Mouse (Mus musculus) cerebellum, postnatal 4 days (tissue): ENCODE results near the gene Ssr2.
"Not testable (repeated sequence)": the region's sequence is repeated elsewhere in the genome, so short reads cannot be mapped to it uniquely, and the experiment has no call there.

Experiments
- DNase-seq, 2 experiments: peaks; one replicate each; pipeline ENCODE4 v3.0.0; 2022; ENCODE audit warnings: low spot score in 2 of 2, mixed read lengths in 1 of 2

Ssr2 gene

GRCm38 (mm10) chr3:88563966-88564365, 11.7 kb upstream of the Ssr2 start:
- DNase-seq, result no peak

DNA sequence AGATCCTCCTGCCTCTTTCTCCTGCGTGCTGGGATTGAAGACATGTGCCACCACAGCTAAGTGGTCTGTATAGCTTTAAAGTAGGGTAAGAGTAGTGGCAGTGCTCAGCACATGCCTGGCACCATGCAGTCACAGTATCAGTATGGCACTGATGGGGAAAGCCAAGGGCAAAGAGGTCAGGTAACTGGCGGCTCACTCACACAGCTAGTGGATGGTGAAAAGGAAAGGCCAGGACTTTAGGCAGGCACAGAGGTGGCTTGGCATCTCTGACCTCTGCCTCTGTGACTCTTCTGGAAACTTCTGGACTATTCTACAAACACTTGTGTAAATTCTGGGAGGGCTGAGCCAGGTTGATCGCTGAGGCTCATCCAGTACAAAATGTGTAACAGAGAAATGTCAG, 9.6 kb upstream of the Ssr2 start:
- no peak for DNase-seq

- DNase-seq, result no peak
Observed at GRCm38 (mm10) chr3:88566536-88567061, 9.1 kb upstream of the Ssr2 start.

GRCm38 (mm10) chr3:88567892-88568291, 7.8 kb upstream of the Ssr2 start:
- DNase-seq, result no peak

DNA sequence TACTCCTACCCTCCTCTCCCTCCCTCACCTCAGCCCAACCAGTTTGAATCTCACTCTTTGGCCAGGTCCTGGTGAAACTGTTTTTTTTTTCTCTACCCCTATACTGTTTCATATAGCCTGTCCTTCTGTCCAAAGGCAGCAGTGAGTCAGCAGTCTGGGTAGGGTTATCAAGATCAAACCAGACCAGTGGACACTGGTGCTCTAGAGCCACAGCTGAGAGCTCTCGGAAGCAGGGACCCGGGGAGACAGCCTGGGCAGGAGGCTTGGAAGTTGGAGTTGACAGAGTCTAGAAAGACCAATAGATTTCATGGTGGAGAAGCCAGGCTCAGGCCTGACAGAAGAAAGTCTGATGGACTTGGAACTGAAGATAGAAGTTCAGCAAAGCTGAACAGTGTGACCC, 7.1 kb upstream of the Ssr2 start:
- DNase-seq, result no peak

DNA sequence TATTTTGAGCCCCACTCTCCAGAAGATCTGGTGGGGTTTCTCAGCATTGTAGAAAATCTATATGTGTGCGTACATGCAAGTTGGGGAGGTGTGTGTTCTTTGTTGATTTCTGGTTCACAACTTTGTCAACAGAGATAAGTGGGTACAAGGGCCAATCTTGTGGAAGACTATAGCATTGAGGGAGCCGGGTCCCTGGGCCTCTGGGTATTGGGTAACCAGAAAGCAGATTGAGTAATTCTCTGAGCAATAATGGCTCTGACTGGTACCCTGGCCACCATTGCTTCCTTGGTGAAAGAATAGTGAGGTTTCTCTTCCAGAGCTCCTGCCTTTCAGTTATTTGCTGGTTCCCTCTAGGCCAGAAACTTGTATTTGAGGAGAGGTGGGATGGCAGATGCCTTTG, 6.6 kb upstream of the Ssr2 start:
- DNase-seq, result no peak

GRCm38 (mm10) chr3:88569694-88570093, 6.0 kb upstream of the Ssr2 start:
- DNase-seq, result no peak

DNA sequence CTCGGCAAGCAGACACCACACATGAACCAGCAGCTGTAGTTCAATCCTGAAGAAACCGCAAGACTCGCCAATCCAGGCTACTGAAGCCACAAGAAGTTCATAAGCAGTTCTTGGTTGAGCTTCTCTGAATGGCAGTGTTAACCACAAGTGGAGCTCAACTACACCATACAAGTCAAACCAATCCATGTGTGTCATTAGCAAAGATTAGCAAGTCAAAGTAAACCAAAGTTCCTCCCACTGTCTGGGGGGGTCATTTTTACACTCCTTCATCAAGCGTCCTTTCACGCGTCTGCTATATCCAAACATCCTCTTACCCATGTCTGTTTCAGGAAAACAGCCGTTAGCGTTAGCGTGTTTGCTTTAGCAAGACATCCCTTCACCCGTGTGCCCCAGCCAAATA, 5.3 kb upstream of the Ssr2 start:
- no peak for DNase-seq

DNA sequence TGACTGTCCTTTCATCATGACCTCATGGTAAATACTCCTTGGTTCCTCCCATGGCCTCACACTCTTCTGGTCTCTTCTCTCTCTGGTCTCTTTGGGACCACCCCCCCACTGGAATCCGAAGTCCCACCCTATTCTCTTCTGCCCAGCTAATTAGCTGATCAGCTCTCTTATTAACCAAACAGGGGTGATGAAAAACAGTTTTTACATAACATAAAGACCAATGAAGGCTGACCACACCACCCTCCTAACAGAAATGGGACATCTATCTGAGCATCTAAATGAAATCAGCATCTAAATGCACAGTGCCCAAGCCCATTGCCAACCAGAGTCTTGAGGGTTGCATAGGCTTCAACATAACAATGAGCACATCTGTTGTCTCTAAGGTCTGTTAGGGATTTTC, 3.8 kb upstream of the Ssr2 start:
- DNase-seq, result no peak

- no peak for DNase-seq
Observed at GRCm38 (mm10) chr3:88572835-88573234, 2.8 kb upstream of the Ssr2 start.

DNA sequence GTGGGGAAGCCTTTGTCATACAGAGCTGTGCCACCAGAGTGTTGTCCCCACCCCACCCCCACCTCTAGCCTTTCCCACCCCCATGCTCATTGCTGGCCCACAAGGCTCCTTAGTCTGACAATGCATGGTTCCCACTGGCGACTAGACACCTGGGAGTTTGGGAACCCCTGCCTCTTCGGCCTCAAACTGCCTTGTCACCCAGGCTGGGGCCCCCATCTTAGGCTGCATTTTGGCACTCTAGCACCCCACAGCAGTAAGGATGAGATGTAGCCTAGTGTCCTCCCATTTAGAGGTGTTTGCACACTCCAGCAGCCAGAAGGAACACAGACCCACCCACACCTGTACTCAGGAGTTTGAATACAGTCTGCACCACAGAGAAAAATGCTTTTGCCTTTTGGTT, 1.9 kb upstream of the Ssr2 start:
- DNase-seq, result no peak

- DNase-seq, result not testable (repeated sequence)
Observed at GRCm38 (mm10) chr3:88577846-88578245, 2.2 kb downstream of the Ssr2 start.

DNA sequence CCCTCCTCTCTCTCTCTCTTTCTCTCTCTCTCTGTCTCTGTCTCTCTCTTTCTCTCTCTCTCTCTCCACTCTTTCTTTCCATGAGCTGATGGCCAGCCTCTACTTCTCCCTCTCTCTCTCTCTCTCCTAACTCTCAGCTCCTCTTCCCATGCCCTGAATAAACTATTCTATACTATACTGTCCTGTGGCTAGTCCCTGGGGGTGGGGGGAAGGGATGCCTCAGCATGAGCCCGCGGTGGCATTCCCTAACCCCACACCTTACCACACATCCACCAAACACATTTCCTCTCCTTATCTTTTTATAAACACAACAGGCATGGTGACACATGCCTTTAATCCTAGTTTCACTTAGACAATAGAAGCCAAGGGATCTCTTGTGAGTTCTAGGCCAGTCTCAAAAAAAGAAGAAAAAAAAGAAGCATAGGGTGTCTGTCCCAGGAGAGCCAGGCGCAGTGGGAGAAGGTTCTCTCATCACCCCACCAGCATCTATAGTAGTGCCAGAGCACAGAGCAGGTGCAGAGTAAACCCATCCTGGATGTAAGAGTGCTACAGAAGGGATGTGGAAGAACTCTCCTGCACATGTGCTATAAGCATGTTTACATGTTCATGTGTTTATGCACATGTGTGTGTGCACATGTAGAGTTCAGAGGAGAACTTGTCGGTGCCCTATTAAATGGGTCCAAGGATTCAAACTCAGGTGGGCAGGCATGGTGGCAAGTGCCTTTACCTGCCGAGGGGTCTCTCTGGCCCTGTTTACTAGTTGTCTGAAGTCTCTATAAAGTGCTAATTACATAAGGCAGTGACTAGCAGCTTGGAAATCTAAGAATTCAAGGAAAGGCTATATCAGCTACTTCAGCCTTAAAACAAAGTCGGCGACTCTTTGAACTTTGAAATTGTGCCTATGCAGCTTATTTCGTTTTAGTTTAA, 3.1 kb downstream of the Ssr2 start:
- DNase-seq, result no peak

GRCm38 (mm10) chr3:88579454-88580117, 3.9 kb downstream of the Ssr2 start:
- DNase-seq, result peak; percentile 39 to 74

DNA sequence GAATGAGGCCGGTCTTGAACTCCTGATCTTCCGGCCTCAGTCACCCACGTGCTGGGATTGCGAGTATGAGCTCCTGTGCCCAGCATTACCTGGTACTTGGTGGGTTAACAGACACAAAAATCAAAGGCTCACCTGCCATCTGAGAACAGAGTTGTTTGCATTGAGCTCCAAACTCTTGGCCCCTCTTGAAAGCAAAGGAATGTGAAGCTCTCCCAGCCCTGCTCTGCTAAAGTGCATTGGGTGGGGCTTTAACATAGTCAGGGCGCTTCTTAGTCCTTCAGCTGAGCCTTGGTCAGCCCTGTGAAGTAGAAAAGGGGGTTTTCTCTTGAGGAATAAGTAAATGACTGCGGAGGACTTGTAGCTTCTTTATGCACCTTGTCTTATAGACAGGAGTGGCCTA, 10.1 kb downstream of the Ssr2 start:
- DNase-seq, result no peak

GRCm38 (mm10) chr3:88586640-88587039, 11.0 kb downstream of the Ssr2 start:
- DNase-seq, result no peak

GRCm38 (mm10) chr3:88590246-88590645, 14.6 kb downstream of the Ssr2 start:
- DNase-seq, result no peak

GRCm38 (mm10) chr3:88591044-88591443, 15.4 kb downstream of the Ssr2 start:
- DNase-seq, result no peak

DNA sequence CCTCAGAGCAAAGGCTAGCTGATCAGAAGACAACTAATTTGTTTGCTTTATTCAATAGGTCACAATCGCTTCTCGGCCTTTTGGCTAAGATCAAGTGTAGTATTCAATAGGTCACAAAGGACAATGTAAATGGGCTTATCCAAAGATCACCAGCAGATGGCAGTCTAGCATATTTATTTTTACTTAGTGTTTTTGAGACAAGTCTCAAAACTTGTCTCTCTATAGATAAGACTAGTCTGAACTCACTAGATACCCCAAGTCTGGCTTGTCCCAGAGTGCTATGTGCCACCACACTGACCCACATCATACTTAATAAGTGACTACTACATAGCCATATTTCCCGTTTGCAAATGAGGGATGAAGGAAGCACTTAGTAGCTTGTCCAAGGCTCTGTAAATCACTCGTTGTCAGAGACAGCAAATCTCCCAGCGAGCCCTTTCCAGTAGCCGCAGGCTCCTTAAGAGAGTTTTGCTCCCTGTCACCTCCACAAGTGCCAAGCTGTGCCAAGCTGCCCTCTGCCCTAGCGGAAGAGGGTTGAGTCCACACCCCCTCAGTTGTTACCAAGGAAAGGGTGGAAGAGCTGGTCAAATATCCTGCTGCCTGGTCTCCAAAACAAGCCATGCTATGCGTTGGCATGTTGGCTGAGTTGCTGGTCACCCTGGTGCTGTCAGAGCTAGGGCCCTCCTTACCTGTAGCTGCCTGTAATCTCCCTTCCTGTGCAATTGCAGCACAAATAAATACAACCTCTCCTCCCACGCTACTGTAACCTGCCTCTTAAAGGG, 16.5 kb downstream of the Ssr2 start:
- DNase-seq, result peak in 1 of 2 experiments; percentile 39

DNA sequence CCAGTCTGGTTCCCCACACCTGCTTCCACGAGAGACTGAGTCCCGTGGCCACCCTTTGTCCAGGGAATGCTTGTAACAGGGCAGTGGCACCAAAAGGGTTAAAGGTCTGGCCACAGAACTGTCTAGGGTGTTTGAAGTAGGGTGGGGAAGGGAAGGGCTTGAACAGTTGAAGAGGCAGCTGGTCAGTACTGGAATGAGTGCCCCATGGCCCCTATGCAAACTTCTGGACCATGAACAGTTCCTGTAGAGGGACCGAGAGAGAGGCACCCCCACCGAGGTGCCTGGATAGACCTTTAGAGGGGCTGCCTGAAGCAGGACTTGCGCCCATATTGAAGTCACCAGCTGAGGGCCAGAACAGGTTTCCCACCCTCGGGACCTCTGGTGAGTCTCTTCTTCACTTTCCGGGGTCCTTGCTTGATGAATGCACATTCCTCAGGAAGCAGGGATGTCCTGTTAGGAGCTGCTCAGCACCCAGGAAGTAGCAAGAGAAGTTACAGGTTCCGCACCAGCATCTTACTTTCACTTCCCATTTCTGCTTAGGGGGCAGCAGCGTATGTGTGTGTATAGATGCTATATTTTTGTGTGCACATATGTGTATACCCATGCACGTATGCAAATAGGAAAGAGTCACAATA, 17.4 kb downstream of the Ssr2 start:
- DNase-seq, result no peak

DNA sequence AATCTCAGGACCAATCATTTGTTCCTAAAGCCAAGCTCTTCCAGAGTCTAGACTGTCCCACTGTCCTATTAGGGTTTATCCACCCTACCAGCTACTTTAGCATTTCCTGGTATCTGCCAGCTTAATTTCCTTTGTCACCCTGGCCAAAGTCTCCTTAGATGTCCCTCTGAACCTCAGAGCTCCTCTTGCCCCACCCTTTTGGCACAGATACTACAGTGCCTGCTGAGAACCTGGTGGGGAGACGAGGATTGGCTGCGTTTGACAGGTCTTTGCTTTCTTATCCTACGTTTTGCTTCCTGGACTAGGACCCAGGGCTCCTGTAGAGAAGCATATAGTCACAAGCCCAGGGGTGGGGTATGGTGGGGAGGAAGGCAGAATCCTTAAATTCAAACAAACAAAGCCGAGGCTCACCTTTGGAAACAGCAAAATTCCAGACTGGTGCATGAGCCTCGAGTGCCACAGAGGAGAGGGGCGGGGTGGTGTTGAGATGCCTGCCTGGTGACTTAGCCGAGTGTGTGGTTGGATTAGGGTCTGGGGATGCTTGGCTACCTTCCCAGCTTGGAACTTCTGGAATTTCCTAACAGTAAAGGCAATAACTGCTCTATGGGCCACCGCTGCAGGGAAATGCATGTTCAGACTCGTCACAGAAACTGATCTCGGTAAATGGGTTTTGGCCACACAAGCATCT, 18.4 kb downstream of the Ssr2 start:
- no peak for DNase-seq
